Mouse (Mus musculus) MEL (cell line): ENCODE measurements at regions not wholly inside any gene's neighbourhood (a gene's known extent, or its start where the extent isn't known, plus 50 kb on each side); places are given as distances from the start of the nearest gene placed in this dataset.
"Not testable (repeated sequence)": the region's sequence is repeated elsewhere in the genome, so short reads cannot be mapped to it uniquely, and the experiment has no call there.

Experiments
- DNase-seq: peaks from one replicate; pipeline ENCODE4 v3.0.0; 2011; ENCODE audit warnings: low read depth, low spot score
- H3K27ac ChIP-seq: 2 replicates; pipeline ENCODE4 v1.5.1; 2012; ENCODE audit warnings: low read depth, mild to moderate bottlenecking, control low read depth, low read length, moderate library complexity; ENCODE audit not compliant: control insufficient read depth
- H3K27me3 ChIP-seq, 2 experiments: fragments of 150-350 bp in 1 of 2; sonication (generic) in 1 of 2; 2 replicates each; pipeline ENCODE4 v1.6.1; 2012; ENCODE audit warnings: low read length in 2 of 2, mild to moderate bottlenecking in 2 of 2, improper control_type of control experiment in 1 of 2, moderate library complexity in 1 of 2; ENCODE audit not compliant: insufficient read depth in 2 of 2, control insufficient read depth in 1 of 2
- H3K36me3 ChIP-seq, 2 experiments: 2 replicates each; pipeline ENCODE4 v1.6.1; 2012 to 2014; ENCODE audit warnings: low read length in 2 of 2, improper control_type of control experiment in 1 of 2, inconsistent platforms in 1 of 2, mild to moderate bottlenecking in 1 of 2; ENCODE audit not compliant: insufficient read depth in 2 of 2, control insufficient read depth in 1 of 2
- H3K4me1 ChIP-seq, 2 experiments: fragments of 150-350 bp in 1 of 2; sonication (generic) in 1 of 2; 2 replicates each; pipeline ENCODE4 v1.6.1; 2012; ENCODE audit warnings: low read length in 2 of 2, improper control_type of control experiment in 1 of 2, mild to moderate bottlenecking in 1 of 2; ENCODE audit not compliant: insufficient read depth in 2 of 2, control insufficient read depth in 1 of 2
- H3K4me3 ChIP-seq, 2 experiments: fragments of 150-350 bp in 1 of 2; sonication (generic) in 1 of 2; 2 replicates each; pipeline ENCODE4 v1.5.1; 2012; ENCODE audit warnings: low read depth in 2 of 2, low read length in 2 of 2, mild to moderate bottlenecking in 2 of 2, moderate library complexity in 2 of 2, control low read depth in 1 of 2, improper control_type of control experiment in 1 of 2; ENCODE audit not compliant: control insufficient read depth in 1 of 2, insufficient read depth in 1 of 2
- H3K79me2 ChIP-seq: 2 replicates; pipeline ENCODE4 v1.6.1; 2012; ENCODE audit warnings: mild to moderate bottlenecking, low read length, moderate library complexity; ENCODE audit not compliant: control insufficient read depth, poor library complexity, insufficient read depth
- H3K9ac ChIP-seq: 2 replicates; pipeline ENCODE4 v1.6.1; 2012; ENCODE audit warnings: low read depth, mild to moderate bottlenecking, control low read depth, low read length, moderate library complexity; ENCODE audit not compliant: control insufficient read depth, poor library complexity, severe bottlenecking
- H3K9me3 ChIP-seq: fragments of 150-350 bp; sonication (generic); replicated peaks from 2 replicates; pipeline ENCODE4 v1.6.1; 2012; ENCODE audit warnings: mild to moderate bottlenecking, low read length, improper control_type of control experiment, moderate library complexity; ENCODE audit not compliant: insufficient read depth
- CHD1 ChIP-seq: IDR thresholded peaks from 2 replicates; pipeline ENCODE4 v1.6.1; 2012; ENCODE audit warnings: low read depth, mild to moderate bottlenecking, inconsistent platforms, low read length, improper control_type of control experiment
- EP300 ChIP-seq, 2 experiments: IDR thresholded peaks; 2 replicates each; pipeline ENCODE4 v1.6.1; 2011; ENCODE audit warnings: improper control_type of control experiment in 2 of 2, low read length in 2 of 2, low read depth in 1 of 2, mild to moderate bottlenecking in 1 of 2
- ETS1 ChIP-seq: IDR thresholded peaks from 2 replicates; pipeline ENCODE4 v1.6.1; 2012; ENCODE audit warnings: low read depth, mild to moderate bottlenecking, inconsistent platforms, low read length, improper control_type of control experiment, moderate library complexity
- GABPA ChIP-seq: IDR thresholded peaks from 2 replicates; pipeline ENCODE4 v1.6.1; 2012; ENCODE audit warnings: low read depth, mild to moderate bottlenecking, inconsistent platforms, low read length, improper control_type of control experiment, moderate library complexity
- GATA1 ChIP-seq: IDR thresholded peaks from 2 replicates; pipeline ENCODE4 v1.6.1; 2011; ENCODE audit warnings: low read depth, low read length, improper control_type of control experiment
- HCFC1 ChIP-seq: IDR thresholded peaks from 2 replicates; pipeline ENCODE4 v1.6.1; 2012; ENCODE audit warnings: low read depth, mild to moderate bottlenecking, inconsistent platforms, low read length, improper control_type of control experiment, moderate library complexity
- JUND ChIP-seq: IDR thresholded peaks from 2 replicates; pipeline ENCODE4 v1.6.1; 2011; ENCODE audit warnings: low read depth, mild to moderate bottlenecking, improper control_type of control experiment, low read length
- MAZ ChIP-seq: IDR thresholded peaks from 2 replicates; pipeline ENCODE4 v1.6.1; 2012; ENCODE audit warnings: low read depth, mild to moderate bottlenecking, inconsistent platforms, low read length, improper control_type of control experiment
- MEF2A ChIP-seq: IDR thresholded peaks from 2 replicates; pipeline ENCODE4 v1.6.1; 2014; ENCODE audit warnings: low read depth, mild to moderate bottlenecking, inconsistent platforms, low read length, improper control_type of control experiment; ENCODE audit not compliant: poor library complexity, insufficient replicate concordance, severe bottlenecking; ENCODE audit errors: extremely low read depth
- NELFE ChIP-seq: IDR thresholded peaks from 2 replicates; pipeline ENCODE4 v1.6.1; 2011; ENCODE audit warnings: low read depth, low read length, improper control_type of control experiment
- NRF1 ChIP-seq: IDR thresholded peaks from 2 replicates; pipeline ENCODE4 v1.6.1; 2014; ENCODE audit warnings: low read depth, mild to moderate bottlenecking, inconsistent platforms, low read length, improper control_type of control experiment, moderate library complexity; ENCODE audit not compliant: poor library complexity, insufficient read depth, severe bottlenecking
- POLR2A ChIP-seq, 2 experiments: IDR thresholded peaks; 2 replicates each; pipeline ENCODE4 v1.6.1; 2011 to 2012; ENCODE audit warnings: low read length in 2 of 2, mild to moderate bottlenecking in 2 of 2, control low read depth in 1 of 2, improper control_type of control experiment in 1 of 2, low read depth in 1 of 2, moderate library complexity in 1 of 2; ENCODE audit not compliant: control insufficient read depth in 1 of 2, insufficient read depth in 1 of 2, poor library complexity in 1 of 2
- POLR2AphosphoS2 ChIP-seq: IDR thresholded peaks from 2 replicates; pipeline ENCODE4 v1.6.1; 2011; ENCODE audit warnings: low read length, improper control_type of control experiment
- SIN3A ChIP-seq: IDR thresholded peaks from 2 replicates; pipeline ENCODE4 v1.6.1; 2012; ENCODE audit warnings: low read length, improper control_type of control experiment, inconsistent platforms
- SMC3 ChIP-seq: IDR thresholded peaks from 2 replicates; pipeline ENCODE4 v1.6.1; 2011; ENCODE audit warnings: low read depth, low read length, improper control_type of control experiment
- TAL1 ChIP-seq: IDR thresholded peaks from 2 replicates; pipeline ENCODE4 v1.6.1; 2012; ENCODE audit warnings: mild to moderate bottlenecking, inconsistent platforms, low read length, moderate library complexity, mixed read lengths
- TBP ChIP-seq: IDR thresholded peaks from 2 replicates; pipeline ENCODE4 v1.8.0; 2011; ENCODE audit warnings: low read depth, low read length, improper control_type of control experiment
- TCF12 ChIP-seq: IDR thresholded peaks from 2 replicates; pipeline ENCODE4 v1.6.1; 2014; ENCODE audit warnings: low read depth, mild to moderate bottlenecking, inconsistent platforms, low read length, improper control_type of control experiment, moderate library complexity
- USF1 ChIP-seq: IDR thresholded peaks from 2 replicates; pipeline ENCODE4 v1.6.1; 2014; ENCODE audit warnings: low read depth, mild to moderate bottlenecking, inconsistent platforms, low read length, improper control_type of control experiment, moderate library complexity
- USF2 ChIP-seq, 2 experiments: IDR thresholded peaks; 2 replicates each; pipeline ENCODE4 v1.6.1; 2011 to 2012; ENCODE audit warnings: improper control_type of control experiment in 2 of 2, low read length in 2 of 2, borderline replicate concordance in 1 of 2, inconsistent platforms in 1 of 2, low read depth in 1 of 2, mild to moderate bottlenecking in 1 of 2; ENCODE audit not compliant: insufficient read depth in 1 of 2
- ZC3H11A ChIP-seq: IDR thresholded peaks from 2 replicates; pipeline ENCODE4 v1.6.1; 2012; ENCODE audit warnings: low read depth, mild to moderate bottlenecking, inconsistent platforms, low read length, improper control_type of control experiment
- ZNF384 ChIP-seq: IDR thresholded peaks from 2 replicates; pipeline ENCODE4 v1.6.1; 2012; ENCODE audit warnings: low read depth, mild to moderate bottlenecking, inconsistent platforms, low read length, improper control_type of control experiment

DNA sequence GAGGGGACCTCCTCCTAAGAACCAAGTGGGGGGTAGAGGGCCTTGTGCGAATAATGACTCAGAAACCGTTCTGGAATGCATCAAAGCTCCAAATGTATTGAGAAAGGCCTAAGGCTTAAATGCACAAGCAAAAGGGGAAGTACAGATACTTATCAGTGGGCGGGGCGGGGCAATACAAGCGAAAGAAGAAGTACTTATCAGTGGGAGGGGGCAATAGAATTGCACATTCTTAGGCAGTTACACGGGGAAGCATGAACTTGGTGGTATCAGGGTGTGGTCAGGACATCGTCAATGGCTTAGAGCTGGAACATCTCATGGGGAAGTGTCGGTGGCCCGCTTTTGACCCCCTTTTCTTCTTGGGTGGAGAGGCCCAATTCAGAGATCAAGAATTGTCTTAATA is 829.9 kb upstream of the G6pd2 start:
- no peak overlapping the region for H3K4me3 ChIP-seq
- peak; percentile 71 for DNase-seq
- peak; percentile 8 to 24; a peak in 2 of 4 replicates for TF ChIP-seq EP300 (IDR thresholded peaks at IDR 0.05; ENCODE audit: low read depth in 1 of 2, low read length in 2 of 2)
- no peak for TF ChIP-seq HCFC1
- TF ChIP-seq GATA1 = peak; percentile 57
- TF ChIP-seq, all 39 proteins: peak for 2
- H3K4me1 ChIP-seq = no peaks in the 10 kb centered on the region; a peak in 2 of 4 replicates
- H3K27me3 ChIP-seq = no peaks in the 10 kb centered on the region
- no peaks in the 10 kb centered on the region for H3K9me3 ChIP-seq
- H3K79me2 ChIP-seq = no peaks in the 10 kb centered on the region
- H3K36me3 ChIP-seq = no peaks in the 10 kb centered on the region
- no peak overlapping the region for H3K9ac ChIP-seq
- no peak overlapping the region for H3K27ac ChIP-seq

- Histone ChIP-seq H3K36me3 (no peaks in the 10 kb centered on the region), H3K27me3 (no peaks in the 10 kb centered on the region), H3K9me3 (no peaks in the 10 kb centered on the region), H3K9ac (no peak overlapping the region), H3K4me1 (peaks cover 0 to 6% of the 10 kb centered on the region in 2 experiments; a peak in 2 of 4 replicates), H3K27ac (no peak overlapping the region), H3K4me3 (no peak overlapping the region), H3K79me2 (no peaks in the 10 kb centered on the region)
- DNase-seq = peak; percentile 35
- TF ChIP-seq TAL1 = no peak
- no peak for TF ChIP-seq CHD1
- TF ChIP-seq USF2 (IDR thresholded peaks at IDR 0.05; ENCODE audit: borderline replicate concordance in 1 of 2, insufficient read depth in 1 of 2, low read depth in 1 of 2, low read length in 2 of 2) = no peak
- TF ChIP-seq SMC3 = no peak
- TF ChIP-seq ETS1 = 0 out of 2 replicates have a peak, but pooled peaks have one; percentile 31
- TF ChIP-seq MEF2A = no peak
- TF ChIP-seq USF1 = no peak
- no peak for TF ChIP-seq MAZ
- no peak for TF ChIP-seq JUND
- no peak for TF ChIP-seq GABPA
- no peak for TF ChIP-seq TBP
- TF ChIP-seq EP300 (IDR thresholded peaks at IDR 0.05; ENCODE audit: low read depth in 1 of 2, low read length in 2 of 2) = peak; percentile 74 to 77
- TF ChIP-seq TCF12 = peak; percentile 61
- no peak for TF ChIP-seq POLR2A (IDR thresholded peaks at IDR 0.05; ENCODE audit: control insufficient read depth in 1 of 2, insufficient read depth in 1 of 2, low read depth in 1 of 2, low read length in 2 of 2, poor library complexity in 1 of 2)
- no peak for TF ChIP-seq NRF1
- peak; percentile 28; the same call in 1 of the 2 replicates for TF ChIP-seq SIN3A
- TF ChIP-seq NELFE = no peak
- TF ChIP-seq GATA1 = peak; percentile 68; the same call in 1 of the 2 replicates
- TF ChIP-seq ZC3H11A = no peak
- TF ChIP-seq POLR2AphosphoS2 = no peak
- peak; percentile 55 for TF ChIP-seq ZNF384
Observed at GRCm38 (mm10) chr5:60988313-60988712, 820.3 kb upstream of the G6pd2 start.

GRCm38 (mm10) chr5:60989330-60989729 is 819.3 kb upstream of the G6pd2 start:
- H3K27ac ChIP-seq, H3K4me3 ChIP-seq, DNase-seq, H3K79me2 ChIP-seq, H3K36me3 ChIP-seq, H3K9ac ChIP-seq, H3K27me3 ChIP-seq, H3K4me1 ChIP-seq, H3K9me3 ChIP-seq: not testable (repeated sequence)
